Mouse (Mus musculus) kidney, embryonic 14.5 days (tissue): ENCODE data around the gene Tspyl1. TPM values are rescaled to one million over a fixed set of nuclear protein-coding genes. Genes with fewer than 3 reads are reported as not detected.

Experiments used
- ATAC-seq: fragments of 200-750 bp; cut with Nextera tagmentation; 2 replicates; pipeline ENCODE4 v1.8.0; 2017; ENCODE audit warnings: moderate number of reproducible peaks, mild to moderate bottlenecking, moderate TSS enrichment, moderate library complexity; ENCODE audit not compliant: low FRiP score, low TSS enrichment
- H3K27ac ChIP-seq: fragments of 300-500 bp; sonication (generic); 2 replicates; pipeline ENCODE4 v1.5.1; 2014; ENCODE audit warnings: low read depth, mild to moderate bottlenecking, low read length, moderate library complexity, mixed read lengths
- H3K27me3 ChIP-seq: fragments of 300-500 bp; sonication (generic); 2 replicates; pipeline ENCODE4 v1.6.1; 2014; ENCODE audit warnings: mild to moderate bottlenecking, low read length; ENCODE audit not compliant: control insufficient read depth, insufficient read depth
- H3K36me3 ChIP-seq: fragments of 300-500 bp; sonication (generic); 2 replicates; pipeline ENCODE4 v1.6.1; 2014; ENCODE audit warnings: low read length, mixed read lengths; ENCODE audit not compliant: control insufficient read depth, insufficient read depth
- H3K4me1 ChIP-seq: fragments of 300-500 bp; sonication (generic); 2 replicates; pipeline ENCODE4 v1.6.1; 2014; ENCODE audit warnings: low read length, mixed read lengths; ENCODE audit not compliant: control insufficient read depth, insufficient read depth
- H3K4me2 ChIP-seq: fragments of 300-500 bp; sonication (generic); replicated peaks from 2 replicates; pipeline ENCODE4 v1.6.1; 2014; ENCODE audit warnings: low read depth, mild to moderate bottlenecking, low read length
- H3K4me3 ChIP-seq: fragments of 300-500 bp; sonication (generic); 2 replicates; pipeline ENCODE4 v1.5.1; 2014; ENCODE audit warnings: mild to moderate bottlenecking, low read length
- H3K9ac ChIP-seq: fragments of 300-500 bp; sonication (generic); 2 replicates; pipeline ENCODE4 v1.6.1; 2014; ENCODE audit warnings: low read depth, mild to moderate bottlenecking, low read length, moderate library complexity
- H3K9me3 ChIP-seq: fragments of 300-500 bp; sonication (generic); 2 replicates; pipeline ENCODE4 v1.6.1; 2016; ENCODE audit warnings: low read length; ENCODE audit not compliant: control insufficient read depth
- WGBS: fragments of 180-500 bp; shearing (Covaris S2); extraction: QIAGEN DNeasy Blood & Tissue Kit; methylation state at CpG from one replicate; pipeline ENCODE4 v1.1.7; 2014; 5-methylcytosine and 5-hydroxymethylcytosine counted together
- polyA plus RNA-seq: library from polyadenylated mRNA; unstranded; fragments of >200 nt; fragmentation: Nextera tagmentation; extraction: Ambion mirVana; gene quantifications from 2 replicates; pipeline ENCODE4 v1.2.1, GENCODE M21; 2014

Gene Tspyl1
- 31.3 and 42.8 TPM in 2 replicates for polyA plus RNA-seq

- Histone ChIP-seq H3K9me3 (no peaks in the 10 kb centered on the region), H3K4me1 (peaks cover 16% of the 10 kb centered on the region; the same call in 1 of the 2 replicates), H3K27ac (peak within 1 kb of the TSS; percentile 20; the same call in 1 of the 2 replicates), H3K36me3 (peaks cover under 1% of the 10 kb centered on the region; the same call in 1 of the 2 replicates), H3K4me3 (peak within 1 kb of the TSS; percentile 85), H3K4me2 (peak within 1 kb of the TSS; percentile 80), H3K9ac (peak within 1 kb of the TSS; percentile 94), H3K27me3 (no peaks in the 10 kb centered on the region)
- WGBS, result 0% methylated on average over 38 of the region's 38 CpGs
- peak; percentile 98 for ATAC-seq
Measured at GRCm38 (mm10) chr10:34281962-34282388, at the start of gene Tspyl1. Tspyl1 (plus strand) TSS chr10:34282190.

DNA sequence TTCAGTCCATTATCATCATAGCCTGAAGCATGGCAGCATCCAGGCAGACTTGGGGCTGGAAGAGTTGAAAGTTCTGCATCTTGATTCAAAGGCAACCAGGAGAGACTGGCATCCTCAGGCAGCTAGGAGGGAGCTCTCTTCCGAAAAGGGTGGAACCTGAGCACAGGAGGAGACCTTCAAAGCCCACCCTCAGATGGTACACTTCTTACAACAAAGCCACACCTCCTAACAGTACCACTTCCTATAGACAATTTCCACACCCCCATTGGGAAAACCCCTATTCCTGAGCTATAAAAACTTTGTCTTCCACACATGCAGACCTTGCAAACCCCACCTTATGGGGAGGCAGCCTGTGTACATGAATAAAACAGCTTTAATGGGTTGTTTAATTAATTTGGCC, 48.6 kb upstream of the Tspyl1 start:
- Histone ChIP-seq H3K27me3 (no peaks in the 10 kb centered on the region), H3K4me3 (no peak overlapping the region), H3K9ac (no peak overlapping the region), H3K27ac (no peak overlapping the region), H3K4me2 (no peak overlapping the region), H3K36me3 (no peaks in the 10 kb centered on the region), H3K4me1 (no peaks in the 10 kb centered on the region), H3K9me3 (no peaks in the 10 kb centered on the region)
- WGBS, result 50% methylated on average over 1 of the region's 1 CpGs
- no peak for ATAC-seq

DNA sequence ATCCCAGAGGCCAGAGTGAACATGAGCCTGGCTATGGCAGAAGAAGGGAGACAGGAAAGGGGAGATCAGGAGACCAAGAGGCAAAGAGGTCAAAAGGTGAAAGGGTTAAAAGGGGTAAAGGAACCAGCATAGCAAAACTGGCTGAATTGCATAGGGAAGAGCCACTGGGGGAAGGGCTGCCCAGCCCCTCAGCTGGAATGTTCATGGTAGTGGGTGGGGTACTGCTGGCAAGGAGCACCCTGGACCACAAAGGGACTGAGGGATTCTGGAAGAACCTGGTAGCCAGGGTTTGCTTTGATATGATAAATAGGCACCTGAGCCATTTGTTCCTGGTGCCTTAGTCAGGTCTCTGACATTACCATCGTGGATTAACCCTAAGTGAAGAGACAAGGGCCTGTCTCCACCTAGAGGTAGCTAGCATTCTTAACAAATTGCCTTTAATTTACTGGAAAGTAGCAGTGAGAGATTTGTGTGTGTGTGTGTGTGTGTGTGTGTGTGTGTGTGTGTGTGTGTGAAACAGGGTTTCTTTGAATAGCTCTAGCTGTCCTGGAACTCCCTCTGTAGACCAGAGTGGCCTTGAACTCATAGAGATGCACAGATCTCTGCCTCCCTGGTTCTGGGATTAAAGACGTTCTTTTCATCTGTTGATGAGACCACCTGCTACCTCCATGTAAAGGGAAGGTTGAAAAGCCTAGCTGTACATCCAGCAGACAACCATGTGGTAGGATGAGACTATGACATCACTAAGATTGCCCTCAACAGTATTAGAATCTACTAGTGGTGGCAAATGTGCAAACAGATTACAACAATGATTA, 47.9 kb upstream of the Tspyl1 start:
- H3K9me3 ChIP-seq, result no peaks in the 10 kb centered on the region
- 36% methylated on average over 2 of the region's 2 CpGs for WGBS
- H3K9ac ChIP-seq, result no peak overlapping the region
- H3K27me3 ChIP-seq, result no peaks in the 10 kb centered on the region
- ATAC-seq, result peak; percentile 39; the same call in 1 of the 2 replicates
- no peak overlapping the region for H3K4me2 ChIP-seq
- no peaks in the 10 kb centered on the region for H3K36me3 ChIP-seq
- H3K4me3 ChIP-seq, result no peak overlapping the region
- H3K27ac ChIP-seq, result no peak overlapping the region
- no peaks in the 10 kb centered on the region for H3K4me1 ChIP-seq

- Histone ChIP-seq H3K4me3 (no peak overlapping the region), H3K9me3 (no peaks in the 10 kb centered on the region), H3K9ac (no peak overlapping the region), H3K27ac (no peak overlapping the region), H3K27me3 (no peaks in the 10 kb centered on the region), H3K4me1 (no peaks in the 10 kb centered on the region), H3K4me2 (no peak overlapping the region), H3K36me3 (no peaks in the 10 kb centered on the region)
- ATAC-seq, result no peak
- WGBS, result 43% methylated on average over 3 of the region's 3 CpGs
Measured at GRCm38 (mm10) chr10:34235384-34235783, 46.6 kb upstream of the Tspyl1 start.

DNA sequence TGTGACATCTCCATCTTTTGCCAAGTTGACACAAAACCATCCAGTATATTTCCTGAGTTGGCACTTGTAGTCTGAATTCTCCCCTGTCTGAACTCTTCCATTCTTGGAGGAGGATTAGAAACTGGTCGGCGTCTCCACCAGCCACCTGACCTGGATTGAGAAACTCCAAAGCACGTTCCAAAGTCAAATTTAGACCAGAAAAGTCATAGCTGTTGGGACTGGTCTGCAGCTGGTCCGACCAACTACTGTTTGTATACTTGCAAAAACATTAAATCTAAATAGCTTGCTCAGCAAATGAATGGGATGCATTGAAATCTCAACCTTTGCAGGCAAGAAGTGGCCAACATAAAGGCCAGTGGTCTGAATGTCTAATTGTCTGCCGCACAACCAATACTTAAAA, 45.4 kb upstream of the Tspyl1 start:
- Histone ChIP-seq H3K36me3 (no peaks in the 10 kb centered on the region), H3K9ac (no peak overlapping the region), H3K4me2 (no peak overlapping the region), H3K27ac (no peak overlapping the region), H3K27me3 (no peaks in the 10 kb centered on the region), H3K4me1 (no peaks in the 10 kb centered on the region), H3K9me3 (no peaks in the 10 kb centered on the region), H3K4me3 (no peak overlapping the region)
- no peak for ATAC-seq
- 85% methylated on average over 5 of the region's 5 CpGs for WGBS

- 68% methylated on average over 4 of the region's 4 CpGs for WGBS
- no peak overlapping the region for H3K4me2 ChIP-seq
- H3K4me3 ChIP-seq, result no peak overlapping the region
- no peaks in the 10 kb centered on the region for H3K36me3 ChIP-seq
- H3K27ac ChIP-seq, result no peak overlapping the region
- no peak for ATAC-seq
- no peaks in the 10 kb centered on the region for H3K4me1 ChIP-seq
- no peak overlapping the region for H3K9ac ChIP-seq
- no peaks in the 10 kb centered on the region for H3K27me3 ChIP-seq
- no peaks in the 10 kb centered on the region for H3K9me3 ChIP-seq
Measured at GRCm38 (mm10) chr10:34238536-34238935, 43.5 kb upstream of the Tspyl1 start.

DNA sequence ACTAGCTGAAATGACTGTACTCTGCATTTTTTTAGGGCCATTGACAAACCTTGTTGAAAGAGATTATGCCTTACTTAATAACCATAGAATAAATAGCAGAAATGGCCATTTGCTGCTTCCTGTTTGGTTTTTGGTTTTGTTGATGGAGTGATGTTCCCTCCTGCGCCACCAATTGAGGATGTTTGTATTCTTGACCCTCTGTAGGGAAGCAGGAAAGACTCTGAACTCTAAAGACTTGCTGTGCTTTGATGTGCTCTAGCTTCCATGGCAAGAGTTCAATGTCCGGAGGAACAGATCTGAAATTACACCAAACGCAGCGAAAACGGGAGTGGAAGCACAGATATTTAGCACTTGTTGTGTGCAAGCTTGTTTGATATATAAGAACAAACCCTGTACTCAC, 37.2 kb upstream of the Tspyl1 start:
- Histone ChIP-seq H3K27ac (no peak overlapping the region), H3K4me2 (no peak overlapping the region), H3K27me3 (no peaks in the 10 kb centered on the region), H3K4me1 (no peaks in the 10 kb centered on the region), H3K9ac (no peak overlapping the region), H3K36me3 (no peaks in the 10 kb centered on the region), H3K4me3 (no peak overlapping the region), H3K9me3 (no peaks in the 10 kb centered on the region)
- WGBS, result 69% methylated on average over 5 of the region's 5 CpGs
- ATAC-seq, result no peak

DNA sequence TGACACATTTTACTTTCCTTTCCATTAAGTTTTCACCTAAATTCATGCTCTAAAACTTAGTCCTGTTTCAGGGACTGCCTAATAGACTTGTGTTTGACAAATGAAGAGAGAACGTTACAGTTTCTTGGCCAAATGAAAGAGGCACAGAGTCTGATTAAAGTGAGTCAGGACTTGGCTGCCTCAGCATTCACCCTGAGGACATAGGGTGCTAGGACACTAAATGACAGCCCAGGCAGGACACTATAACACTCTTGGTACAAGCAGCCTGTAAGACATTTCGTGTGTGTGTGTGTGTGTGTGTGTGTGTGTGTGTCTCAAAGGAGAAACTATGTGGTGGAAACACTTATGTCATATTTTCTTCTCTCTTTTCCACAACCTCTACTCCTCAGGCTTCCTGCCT, 35.9 kb upstream of the Tspyl1 start:
- no peak overlapping the region for H3K27ac ChIP-seq

DNA sequence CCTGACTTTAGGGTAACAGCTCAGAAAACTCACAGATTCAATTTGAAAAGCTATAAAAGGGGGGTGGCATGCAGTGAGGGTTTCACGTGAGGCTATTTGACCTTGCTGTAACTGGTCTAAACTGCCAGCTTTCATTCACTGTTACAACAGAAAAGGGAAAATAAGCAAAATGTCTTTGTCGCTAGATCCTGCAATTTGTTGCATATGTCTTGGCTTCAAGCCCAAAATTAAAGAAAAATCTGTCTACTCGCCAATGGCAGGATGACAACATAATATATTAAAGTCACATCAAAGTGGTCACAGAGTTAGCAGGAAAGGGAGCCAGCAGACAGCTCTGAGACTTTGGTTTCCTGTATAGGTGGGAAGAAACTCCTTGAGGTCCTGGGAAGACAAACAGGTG, 34.2 kb upstream of the Tspyl1 start:
- no peak for ATAC-seq

More for the DNA sequence above, 35.9 kb upstream of the Tspyl1 start:
- Histone ChIP-seq H3K4me2 (no peak overlapping the region), H3K4me1 (no peaks in the 10 kb centered on the region), H3K9ac (no peak overlapping the region), H3K27me3 (no peaks in the 10 kb centered on the region), H3K36me3 (no peaks in the 10 kb centered on the region), H3K9me3 (no peaks in the 10 kb centered on the region), H3K4me3 (no peak overlapping the region)
- WGBS, result 81% methylated on average over 2 of the region's 2 CpGs
- no peak for ATAC-seq

More for the DNA sequence above, 34.2 kb upstream of the Tspyl1 start:
- Histone ChIP-seq H3K27ac (no peak overlapping the region), H3K9ac (no peak overlapping the region), H3K36me3 (no peaks in the 10 kb centered on the region), H3K4me3 (no peak overlapping the region), H3K27me3 (no peaks in the 10 kb centered on the region), H3K9me3 (no peaks in the 10 kb centered on the region), H3K4me1 (no peaks in the 10 kb centered on the region), H3K4me2 (no peak overlapping the region)
- 34% methylated on average over 3 of the region's 3 CpGs for WGBS
